Mouse (Mus musculus) liver, embryonic 13.5 days (tissue): Measurements from ENCODE around the gene Fndc1. TPM values are rescaled to one million over a fixed set of nuclear protein-coding genes. Genes with fewer than 3 reads are reported as not detected.

Experiments
- ATAC-seq: fragments of 200-750 bp; cut with Nextera tagmentation; 2 replicates; pipeline ENCODE4 v1.8.0; 2017; ENCODE audit warnings: low read depth, mild to moderate bottlenecking, moderate number of reproducible peaks, moderate library complexity
- DNase-seq: peaks from one replicate; pipeline ENCODE4 v3.0.0; 2022
- H3K27ac ChIP-seq: fragments of 300-500 bp; sonication (generic); 2 replicates; pipeline ENCODE4 v1.5.1; 2015; ENCODE audit warnings: moderate library complexity, mild to moderate bottlenecking, inconsistent platforms
- H3K27me3 ChIP-seq: fragments of 300-500 bp; sonication (generic); 2 replicates; pipeline ENCODE4 v1.6.1; 2015; ENCODE audit warnings: mild to moderate bottlenecking, inconsistent platforms
- H3K36me3 ChIP-seq: fragments of 300-500 bp; sonication (generic); 2 replicates; pipeline ENCODE4 v1.6.1; 2015; ENCODE audit warnings: mild to moderate bottlenecking, inconsistent platforms
- H3K4me1 ChIP-seq: fragments of 300-500 bp; sonication (generic); replicated peaks from 2 replicates; pipeline ENCODE4 v1.6.1; 2015; ENCODE audit warnings: inconsistent platforms
- H3K4me2 ChIP-seq: fragments of 300-500 bp; sonication (generic); 2 replicates; pipeline ENCODE4 v1.6.1; 2015; ENCODE audit warnings: inconsistent platforms, mild to moderate bottlenecking, moderate library complexity
- H3K4me3 ChIP-seq: fragments of 300-500 bp; sonication (generic); replicated peaks from 2 replicates; pipeline ENCODE4 v1.5.1; 2015; ENCODE audit warnings: mild to moderate bottlenecking, inconsistent platforms
- H3K9ac ChIP-seq: fragments of 300-500 bp; sonication (generic); 2 replicates; pipeline ENCODE4 v1.6.1; 2015; ENCODE audit warnings: mild to moderate bottlenecking, inconsistent platforms
- H3K9me3 ChIP-seq: fragments of 300-500 bp; sonication (generic); replicated peaks from 2 replicates; pipeline ENCODE4 v1.6.1; 2016; ENCODE audit warnings: inconsistent platforms
- WGBS: fragments of 180-500 bp; shearing (Covaris S2); methylation state at CpG from one replicate; pipeline ENCODE4 v1.1.7; 2015; ENCODE audit not compliant: insufficient replicate concordance; 5-methylcytosine and 5-hydroxymethylcytosine counted together
- polyA plus RNA-seq: library from polyadenylated mRNA; unstranded; fragments of >200 nt; fragmentation: Nextera tagmentation; extraction: Ambion mirVana; gene quantifications from 2 replicates; pipeline ENCODE4 v1.2.1, GENCODE M21; 2015

Fndc1 gene
- 0.22 and 0.24 TPM in 2 replicates for polyA plus RNA-seq

DNA sequence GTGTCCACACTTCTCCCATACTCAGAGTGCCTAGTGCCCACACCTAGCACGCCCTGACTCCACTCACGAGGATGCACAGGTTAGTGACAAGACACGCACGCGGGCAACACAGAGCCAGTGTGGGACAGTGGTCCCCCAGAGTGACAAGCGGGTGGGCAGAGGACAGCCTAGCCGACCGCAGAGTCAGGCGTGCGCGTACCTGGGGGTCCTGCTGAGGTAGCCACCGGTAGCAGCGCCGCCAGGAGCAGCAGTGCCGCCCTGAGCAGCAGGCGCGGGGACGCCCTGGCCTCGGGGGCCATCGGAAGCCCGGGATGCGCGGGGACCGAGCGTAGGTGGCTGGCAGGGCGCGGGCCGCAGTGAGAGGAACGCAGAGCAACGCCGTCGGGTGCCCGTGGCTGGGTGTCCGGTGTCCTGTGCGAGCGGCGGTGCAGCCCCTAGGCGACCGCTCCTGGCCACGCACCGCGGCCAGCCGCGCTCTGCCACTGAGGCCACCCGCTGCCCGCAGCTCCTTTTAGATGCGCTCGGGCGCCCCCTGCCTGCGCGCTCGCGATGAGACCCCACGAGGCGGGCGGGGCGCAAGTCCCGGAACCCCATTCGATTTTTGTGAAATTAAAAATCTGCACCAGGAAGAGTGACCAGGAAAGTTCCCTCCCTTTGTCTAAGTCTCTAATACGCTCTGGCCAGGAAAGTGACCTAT is at the start of gene Fndc1:
Gene Fndc1, minus strand, starts transcription at position 484 of the 697 bp plus-strand sequence.
- 2% methylated on average over 53 of the region's 60 CpGs for WGBS
- H3K27me3 ChIP-seq, result peaks cover 47% of the 10 kb centered on the region
- no peaks in the 10 kb centered on the region for H3K36me3 ChIP-seq
- H3K9ac ChIP-seq, result no peak within 1 kb of the TSS
- no peaks in the 10 kb centered on the region for H3K9me3 ChIP-seq
- H3K4me1 ChIP-seq, result no peaks in the 10 kb centered on the region; the same call in 1 of the 2 replicates
- DNase-seq, result no peak
- peak within 1 kb of the TSS; percentile 62 for H3K4me2 ChIP-seq
- H3K27ac ChIP-seq, result no peak within 1 kb of the TSS
- H3K4me3 ChIP-seq, result peak within 1 kb of the TSS; percentile 44
- ATAC-seq, result no peak

GRCm38 (mm10) chr17:7876541-7876940 is 49.4 kb upstream of the Fndc1 start:
- no peaks in the 10 kb centered on the region for H3K36me3 ChIP-seq
- no peak overlapping the region for H3K4me3 ChIP-seq
- no peak overlapping the region for H3K9ac ChIP-seq
- H3K9me3 ChIP-seq, result no peaks in the 10 kb centered on the region
- ATAC-seq (no peak), DNase-seq (no peak)
- no peaks in the 10 kb centered on the region for H3K27me3 ChIP-seq
- 72% methylated on average over 13 of the region's 13 CpGs for WGBS
- H3K4me1 ChIP-seq, result 0 out of 2 replicates have a peak, but pooled peaks cover 6% of the 10 kb centered on the region
- H3K27ac ChIP-seq, result no peak overlapping the region
- H3K4me2 ChIP-seq, result no peak overlapping the region

DNA sequence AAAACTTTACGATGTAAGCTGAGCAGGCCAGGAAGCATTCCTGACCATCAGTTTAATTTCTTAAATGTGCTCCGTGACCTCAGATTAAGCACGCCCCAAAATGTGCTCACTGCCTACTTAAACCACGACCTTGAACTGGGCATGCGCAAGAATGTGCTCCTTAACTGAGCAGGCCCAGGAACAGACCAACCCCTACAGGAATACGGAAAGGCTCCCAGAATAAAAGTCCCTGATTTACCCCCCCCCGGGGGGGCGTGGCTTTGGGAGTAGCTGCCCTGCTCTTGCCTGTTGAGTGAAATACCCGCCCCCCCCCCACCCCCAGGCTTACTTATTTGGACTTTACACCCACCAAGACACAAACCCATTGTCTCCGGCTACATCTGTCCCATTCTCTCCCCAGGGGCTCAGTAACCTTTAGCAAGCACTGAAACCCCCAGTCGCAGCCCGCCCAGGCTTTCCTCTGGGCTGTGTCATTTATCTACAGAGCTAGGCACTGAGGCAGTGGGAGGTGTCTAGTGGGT is 48.9 kb upstream of the Fndc1 start:
- Histone ChIP-seq H3K36me3 (no peaks in the 10 kb centered on the region), H3K4me1 (0 out of 2 replicates have a peak, but pooled peaks cover 6% of the 10 kb centered on the region), H3K9me3 (no peaks in the 10 kb centered on the region), H3K27me3 (no peaks in the 10 kb centered on the region), H3K4me3 (no peak overlapping the region), H3K27ac (no peak overlapping the region), H3K4me2 (no peak overlapping the region), H3K9ac (no peak overlapping the region)
- no peak for DNase-seq
- 53% methylated on average over 12 of the region's 12 CpGs for WGBS
- no peak for ATAC-seq

DNA sequence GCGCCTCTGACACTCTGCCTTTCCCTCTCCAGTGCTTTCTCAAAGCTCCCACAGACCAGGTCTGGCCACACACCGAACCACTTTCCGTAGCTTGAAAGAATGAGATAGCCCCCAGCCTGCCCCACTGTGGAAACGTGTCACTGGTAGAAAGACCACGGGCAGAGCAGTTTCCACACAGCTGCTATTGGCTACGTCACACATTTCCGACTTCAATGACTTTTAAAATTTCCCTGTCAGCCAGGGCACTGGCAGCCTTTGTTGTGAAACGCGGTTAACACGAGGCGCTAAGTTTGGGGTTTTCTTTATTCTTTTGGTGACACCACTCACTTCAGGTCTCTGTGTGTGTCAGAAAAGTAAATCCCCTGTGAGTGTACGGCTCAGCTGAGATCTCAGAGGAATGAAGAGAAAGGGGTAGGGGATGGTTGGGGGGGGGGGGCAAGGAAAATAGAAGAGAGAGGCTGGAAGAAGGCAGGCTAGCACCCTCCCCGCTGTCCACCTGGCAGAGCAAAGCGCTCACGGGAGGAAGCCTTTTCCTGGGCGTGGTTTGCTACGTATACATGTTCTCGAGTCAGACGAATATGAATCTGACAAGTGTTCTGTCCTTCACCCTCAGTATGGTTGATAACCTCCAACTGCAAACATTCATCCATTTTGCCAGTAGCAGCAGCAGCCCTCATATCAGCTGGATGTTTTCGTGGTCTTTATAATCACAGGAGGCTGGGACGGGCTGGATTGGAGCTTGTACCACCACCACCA is 47.9 kb upstream of the Fndc1 start:
- Histone ChIP-seq H3K9me3 (no peaks in the 10 kb centered on the region), H3K4me3 (no peak overlapping the region), H3K36me3 (no peaks in the 10 kb centered on the region), H3K4me2 (no peak overlapping the region), H3K4me1 (0 out of 2 replicates have a peak, but pooled peaks cover 6% of the 10 kb centered on the region), H3K9ac (no peak overlapping the region), H3K27me3 (no peaks in the 10 kb centered on the region), H3K27ac (no peak overlapping the region)
- ATAC-seq (no peak), DNase-seq (no peak)
- 63% methylated on average over 21 of the region's 21 CpGs for WGBS

DNA sequence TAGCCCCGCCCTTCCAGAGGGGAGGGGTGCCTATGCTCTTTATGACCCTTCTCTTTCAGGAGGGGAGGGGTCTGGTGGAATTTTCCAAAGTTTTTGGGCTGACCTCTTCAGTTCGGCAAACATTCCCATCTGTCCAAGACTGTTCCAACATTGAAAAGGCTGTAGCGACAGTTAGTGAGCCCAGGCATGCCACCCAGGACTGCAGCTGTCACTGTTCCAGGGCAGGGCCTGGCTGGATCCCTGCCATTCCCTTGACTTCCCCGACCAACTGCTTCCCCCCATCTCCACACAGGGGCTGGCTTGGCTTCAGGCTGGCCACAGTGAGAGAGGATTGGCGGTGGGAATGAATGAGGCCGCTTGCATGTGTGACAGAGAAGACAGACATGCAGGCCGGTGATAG is 46.3 kb upstream of the Fndc1 start:
- Histone ChIP-seq H3K9me3 (no peaks in the 10 kb centered on the region), H3K4me3 (no peak overlapping the region), H3K27ac (no peak overlapping the region; the same call in 1 of the 2 replicates), H3K36me3 (no peaks in the 10 kb centered on the region), H3K4me1 (0 out of 2 replicates have a peak, but pooled peaks cover 6% of the 10 kb centered on the region), H3K27me3 (no peaks in the 10 kb centered on the region), H3K4me2 (no peak overlapping the region), H3K9ac (no peak overlapping the region)
- no peak for ATAC-seq
- 71% methylated on average over 7 of the region's 7 CpGs for WGBS
- DNase-seq, result no peak

- H3K36me3 ChIP-seq, result no peaks in the 10 kb centered on the region
- no peak overlapping the region for H3K4me3 ChIP-seq
- no peak overlapping the region for H3K4me2 ChIP-seq
- 0 out of 2 replicates have a peak, but pooled peaks cover 4% of the 10 kb centered on the region for H3K4me1 ChIP-seq
- H3K9me3 ChIP-seq, result no peaks in the 10 kb centered on the region
- ATAC-seq, result no peak
- H3K9ac ChIP-seq, result no peak overlapping the region
- H3K27me3 ChIP-seq, result no peaks in the 10 kb centered on the region
- 61% methylated on average over 10 of the region's 10 CpGs for WGBS
- DNase-seq, result no peak
- H3K27ac ChIP-seq, result no peak overlapping the region
Observed at GRCm38 (mm10) chr17:7871800-7872199, 44.7 kb upstream of the Fndc1 start.

DNA sequence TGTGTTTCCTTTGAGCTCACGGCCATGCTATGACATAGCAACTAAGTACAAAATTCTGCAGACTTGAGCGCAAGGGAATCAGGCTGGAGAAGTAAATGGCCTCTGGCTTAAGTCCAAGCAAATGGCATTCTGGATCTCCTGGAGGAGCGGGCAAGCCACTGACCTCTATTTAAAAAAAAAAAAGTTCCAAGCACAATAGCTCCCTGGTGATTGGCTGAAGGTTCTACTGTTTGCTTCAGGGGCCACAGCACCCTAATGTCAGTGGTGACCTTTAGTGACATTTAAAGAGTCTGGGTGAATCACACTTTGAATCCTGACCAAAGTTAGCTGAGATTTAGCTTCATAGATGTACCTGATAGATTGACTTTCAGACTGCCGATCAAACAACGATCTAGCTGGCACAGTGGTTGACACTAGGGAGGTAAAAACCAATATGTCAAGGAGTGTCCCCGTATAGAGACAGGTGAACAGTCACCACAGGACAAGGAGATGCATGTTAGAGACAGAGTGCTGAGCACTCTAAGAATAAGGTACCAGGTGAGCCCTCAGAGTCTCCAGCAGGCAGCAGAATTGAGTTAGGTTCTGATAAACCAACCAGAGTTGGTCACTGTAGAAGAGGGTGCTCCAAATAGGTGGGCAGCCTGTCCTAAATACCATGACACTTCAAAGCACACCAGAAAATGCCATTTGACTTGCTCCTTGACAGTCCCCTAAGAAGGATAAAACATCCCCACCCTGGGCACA is 43.9 kb upstream of the Fndc1 start:
- no peak overlapping the region for H3K4me3 ChIP-seq
- H3K27me3 ChIP-seq, result no peaks in the 10 kb centered on the region
- H3K9me3 ChIP-seq, result no peaks in the 10 kb centered on the region
- H3K27ac ChIP-seq, result no peak overlapping the region
- H3K4me2 ChIP-seq, result no peak overlapping the region
- WGBS, result 70% methylated on average over 6 of the region's 6 CpGs
- H3K4me1 ChIP-seq, result 0 out of 2 replicates have a peak, but pooled peaks cover 4% of the 10 kb centered on the region
- no peak overlapping the region for H3K9ac ChIP-seq
- DNase-seq, result no peak
- no peak for ATAC-seq
- H3K36me3 ChIP-seq, result no peaks in the 10 kb centered on the region

DNA sequence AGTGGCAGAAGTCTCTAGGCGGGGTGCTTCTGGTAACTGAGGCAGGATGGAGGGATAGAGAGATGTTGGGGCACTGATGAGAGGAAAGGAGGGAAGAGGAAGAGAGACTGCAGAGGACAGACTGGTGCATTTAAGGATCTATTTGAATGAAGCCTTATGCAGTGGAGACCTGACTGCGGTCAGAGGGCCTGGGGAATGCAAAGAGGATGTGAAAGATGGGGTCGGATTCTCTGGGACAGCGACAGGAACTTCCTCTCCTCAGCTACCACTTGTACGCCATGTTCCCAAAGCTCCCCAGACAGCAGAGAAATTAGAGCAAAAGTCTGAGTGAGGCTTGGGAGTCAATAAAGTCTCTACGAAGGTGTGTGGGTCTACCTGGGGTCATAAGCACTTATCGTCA is 42.0 kb upstream of the Fndc1 start:
- no peak overlapping the region for H3K9ac ChIP-seq
- no peak for ATAC-seq
- no peak overlapping the region for H3K27ac ChIP-seq
- no peak overlapping the region for H3K4me3 ChIP-seq
- 50% methylated on average over 7 of the region's 7 CpGs for WGBS
- no peak for DNase-seq
- no peaks in the 10 kb centered on the region for H3K4me1 ChIP-seq
- no peaks in the 10 kb centered on the region for H3K9me3 ChIP-seq
- no peak overlapping the region for H3K4me2 ChIP-seq
- H3K36me3 ChIP-seq, result no peaks in the 10 kb centered on the region
- no peaks in the 10 kb centered on the region for H3K27me3 ChIP-seq

GRCm38 (mm10) chr17:7868631-7869030 is 41.5 kb upstream of the Fndc1 start:
- Histone ChIP-seq H3K9me3 (no peaks in the 10 kb centered on the region), H3K4me2 (no peak overlapping the region), H3K27me3 (no peaks in the 10 kb centered on the region), H3K9ac (no peak overlapping the region), H3K4me3 (no peak overlapping the region), H3K27ac (no peak overlapping the region), H3K4me1 (no peaks in the 10 kb centered on the region), H3K36me3 (no peaks in the 10 kb centered on the region)
- WGBS, result 5% methylated on average over 4 of the region's 4 CpGs
- DNase-seq (peak; percentile 27), ATAC-seq (peak; percentile 26; the same call in 1 of the 2 replicates)

GRCm38 (mm10) chr17:7864740-7865139 is 37.6 kb upstream of the Fndc1 start:
- no peaks in the 10 kb centered on the region for H3K4me1 ChIP-seq
- DNase-seq (no peak), ATAC-seq (no peak)
- WGBS, result 8% methylated on average over 7 of the region's 7 CpGs
- no peaks in the 10 kb centered on the region for H3K9me3 ChIP-seq
- no peak overlapping the region for H3K27ac ChIP-seq
- H3K27me3 ChIP-seq, result no peaks in the 10 kb centered on the region
- no peak overlapping the region for H3K4me2 ChIP-seq
- H3K9ac ChIP-seq, result no peak overlapping the region
- H3K4me3 ChIP-seq, result no peak overlapping the region
- H3K36me3 ChIP-seq, result no peaks in the 10 kb centered on the region

GRCm38 (mm10) chr17:7863745-7864144 is 36.6 kb upstream of the Fndc1 start:
- H3K4me3 ChIP-seq, result no peak overlapping the region
- no peaks in the 10 kb centered on the region for H3K27me3 ChIP-seq
- DNase-seq, result no peak
- no peaks in the 10 kb centered on the region for H3K9me3 ChIP-seq
- H3K9ac ChIP-seq, result no peak overlapping the region
- H3K27ac ChIP-seq, result no peak overlapping the region
- H3K4me1 ChIP-seq, result no peaks in the 10 kb centered on the region
- H3K36me3 ChIP-seq, result no peaks in the 10 kb centered on the region
- WGBS, result 20% methylated on average over 4 of the region's 4 CpGs
- no peak for ATAC-seq
- no peak overlapping the region for H3K4me2 ChIP-seq
